Mouse (Mus musculus) liver, adult 2 months (tissue): Measurements from ENCODE around the gene Trmt61a.

ENCODE experiments used
- CTCF ChIP-seq: fragments of 200-500 bp; IDR thresholded peaks from 2 replicates; pipeline ENCODE4 v1.5.1; 2011; ENCODE audit warnings: low read depth, low read length, control low read depth
- POLR2A ChIP-seq: fragments of 200-500 bp; IDR thresholded peaks from 2 replicates; pipeline ENCODE4 v1.6.1; 2011; ENCODE audit warnings: low read length, control low read depth; ENCODE audit not compliant: insufficient read depth; ENCODE audit errors: extremely low read depth

GRCm38 (mm10) chr12:111687350-111688068 lies 9.6 kb downstream of the Trmt61a start:
- TF ChIP-seq POLR2A (no peak), CTCF (no peak)
